Comparison of ENCODE assay signal across 9 mouse cellular contexts in genomic region chr3:20776128-20776963, GRCm38 (mm10).
DNase-seq lines count a peak whose midpoint lies in the region; ATAC-seq lines count a peak whose summit lies in the region.
"Had no signal": no experiment of that assay in that cellular context is flagged by ENCODE, and none has a peak within 500 bp of the region (broad histone marks: within the 10 kb centered on the region; RNA-seq: fewer than 3 reads in every experiment).

No protein-coding gene starts in this region.

- WGBS in liver, embryonic 11.5 days = 81% methylated on average over 4 of the region's 4 CpGs

- no peaks in the 10 kb centered on the region for H3K4me1 ChIP-seq in liver, embryonic 11.5 days (replicated peaks; ENCODE audit: control insufficient read depth, insufficient read depth, low read length)

- peak; percentile 17 for DNase-seq in embryo, embryonic 11.5 days (ENCODE audit: low read depth, low spot score)
- no peak for DNase-seq in embryo, embryonic 9.5 days (ENCODE audit: extremely low spot score)
- peak; percentile 13 to 69 for DNase-seq in left cerebral cortex, adult 8-10 months (ENCODE audit: low spot score in 2 of 2)
- peak; percentile 31 for DNase-seq in retina, embryonic 14.5 days (ENCODE audit: low spot score)
- DNase-seq in liver, embryonic 11.5 days (ENCODE audit: low spot score) = no peak

- ATAC-seq in frontal cortex, adult (ENCODE audit: low TSS enrichment) = peak; percentile 95
- no peak for ATAC-seq in activated CD4-positive, CD25-positive, alpha-beta regulatory T cell, adult 4 months
- no peak for ATAC-seq in liver, embryonic 11.5 days (replicated peaks; ENCODE audit: low FRiP score)
- ATAC-seq in monocyte, adult 5-6 weeks (replicated peaks; ENCODE audit: insufficient number of reproducible peaks, low FRiP score, low TSS enrichment, poor library complexity, severe bottlenecking) = no peak

- H3K27me3 ChIP-seq in liver, embryonic 11.5 days (replicated peaks; ENCODE audit: control insufficient read depth, insufficient read depth, low read length) = no peaks in the 10 kb centered on the region

- H3K9me3 ChIP-seq in liver, embryonic 11.5 days (ENCODE audit: control insufficient read depth, low read length) = no peaks in the 10 kb centered on the region

- no peak overlapping the region for H3K27ac ChIP-seq in liver, embryonic 11.5 days (ENCODE audit: low read depth, low read length)
- H3K27ac ChIP-seq: stomach, postnatal 0 days had no signal

- no peak overlapping the region for H3K9ac ChIP-seq in liver, embryonic 11.5 days (ENCODE audit: low read depth, low read length)

- H3K4me2 ChIP-seq in liver, embryonic 11.5 days = no peak overlapping the region

- H3K36me3 ChIP-seq in liver, embryonic 11.5 days (ENCODE audit: control insufficient read depth, insufficient read depth, low read length) = no peaks in the 10 kb centered on the region

- no peak overlapping the region for H3K4me3 ChIP-seq in liver, embryonic 11.5 days (ENCODE audit: low read depth, low read length)

Comparison
In these comparisons a context has a peak if more than half of its experiments do, and no peak if none do; other contexts are left out.
1. DNase-seq: peak in embryo, embryonic 11.5 days (single experiment), left cerebral cortex, adult 8-10 months (2 of 2) and retina, embryonic 14.5 days (single experiment); none in embryo, embryonic 9.5 days (single experiment) and liver, embryonic 11.5 days (single experiment).